Mouse (Mus musculus) cerebellum, postnatal 36 days (tissue): ENCODE measurements at regions not wholly inside any gene's neighbourhood (a gene's known extent, or its start where the extent isn't known, plus 50 kb on each side); places are given as distances from the start of the nearest gene placed in this dataset.
A peak's percentile ranks its signal among the peaks of the same experiment; 100 is the strongest.

ENCODE experiments used
- DNase-seq, 2 experiments: peaks; one replicate each; pipeline ENCODE4 v3.0.0; 2021 to 2022; ENCODE audit warnings: mixed read lengths in 2 of 2

- no peak for DNase-seq
Observed at GRCm38 (mm10) chr16:66086499-66086898, 271.4 kb downstream of the Vgll3 start.

DNA sequence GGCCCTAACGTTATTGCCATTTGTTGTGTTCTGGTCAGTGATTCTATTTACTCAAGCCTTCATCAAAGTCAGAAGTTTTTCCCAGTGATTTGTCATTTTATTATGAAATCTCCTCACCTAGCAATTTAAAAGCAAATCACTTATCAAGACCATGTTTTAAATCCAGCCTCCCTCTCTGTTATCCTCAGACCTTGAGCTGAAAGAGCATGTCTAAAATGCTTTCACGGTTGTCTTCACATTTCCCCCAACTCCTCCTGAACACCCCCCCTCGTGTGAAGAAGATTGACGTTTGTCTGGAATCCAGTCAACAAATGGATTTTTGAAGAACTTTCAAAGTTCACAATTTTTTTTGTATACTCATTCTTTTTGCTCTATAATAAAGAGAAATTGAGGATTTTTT, 277.7 kb downstream of the Vgll3 start:
- no peak for DNase-seq

GRCm38 (mm10) chr16:66095682-66096081, 280.6 kb downstream of the Vgll3 start:
- DNase-seq: no peak

DNA sequence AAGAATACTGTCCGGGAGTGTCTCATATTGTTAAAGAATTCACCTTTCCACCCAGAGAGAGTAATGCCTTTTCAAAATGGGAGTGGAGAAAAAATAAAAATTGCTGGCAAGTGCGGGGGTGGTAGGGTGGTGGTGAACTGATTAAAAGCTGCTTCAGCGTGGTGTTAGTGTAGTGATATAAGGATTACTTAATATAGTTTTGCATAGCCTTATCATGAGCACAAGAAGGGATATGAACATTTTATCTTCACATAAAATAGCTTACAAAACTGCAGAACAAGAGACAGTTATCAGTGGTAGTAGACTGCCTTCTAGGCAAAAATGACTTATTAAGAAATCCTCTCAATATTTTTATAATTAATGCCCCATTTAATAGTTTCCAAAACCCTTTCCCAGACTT, 302.9 kb downstream of the Vgll3 start:
- no peak for DNase-seq

DNA sequence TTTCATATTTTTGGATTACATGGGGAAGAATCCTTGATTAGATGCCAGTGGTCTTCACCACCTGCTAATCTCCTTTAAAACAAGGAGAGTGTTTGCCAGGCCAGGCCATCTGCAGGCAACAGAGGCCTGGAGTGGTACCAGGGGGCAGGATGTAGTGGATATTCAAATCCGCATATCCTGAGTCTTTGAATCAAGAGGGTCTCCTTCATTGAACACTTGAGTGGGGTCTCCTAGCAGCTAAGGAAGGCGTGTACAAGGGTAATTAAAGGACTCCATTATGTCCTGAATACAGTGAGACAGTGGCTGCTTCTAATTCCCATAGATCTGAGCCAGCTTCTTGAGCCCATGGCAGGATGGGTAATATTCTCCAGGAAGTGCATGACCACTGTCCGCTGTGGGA, 322.7 kb downstream of the Vgll3 start:
- peak; percentile 3 to 15 for DNase-seq

GRCm38 (mm10) chr16:66144765-66145164, 329.7 kb downstream of the Vgll3 start:
- DNase-seq: no peak

GRCm38 (mm10) chr16:66145280-66145679, 330.2 kb downstream of the Vgll3 start:
- DNase-seq: no peak

DNA sequence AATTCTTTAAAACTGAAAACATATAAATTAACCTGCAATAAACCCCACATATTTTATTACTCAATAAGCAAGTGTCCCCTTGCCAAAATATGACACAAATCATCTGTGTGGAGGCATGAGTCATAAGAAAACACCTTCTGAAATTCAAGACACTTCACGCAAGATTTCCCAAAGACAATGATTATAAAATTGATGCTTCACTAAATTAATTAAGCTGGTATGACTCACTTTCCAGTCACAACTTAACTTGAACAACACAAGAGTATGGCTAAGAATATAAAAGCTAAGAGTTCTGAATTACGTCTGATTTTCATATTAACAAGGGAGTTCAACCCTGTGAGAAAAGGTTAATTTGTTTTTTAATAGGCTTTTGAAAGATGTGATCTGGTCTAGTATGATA, 353.2 kb downstream of the Vgll3 start:
- no peak for DNase-seq

DNA sequence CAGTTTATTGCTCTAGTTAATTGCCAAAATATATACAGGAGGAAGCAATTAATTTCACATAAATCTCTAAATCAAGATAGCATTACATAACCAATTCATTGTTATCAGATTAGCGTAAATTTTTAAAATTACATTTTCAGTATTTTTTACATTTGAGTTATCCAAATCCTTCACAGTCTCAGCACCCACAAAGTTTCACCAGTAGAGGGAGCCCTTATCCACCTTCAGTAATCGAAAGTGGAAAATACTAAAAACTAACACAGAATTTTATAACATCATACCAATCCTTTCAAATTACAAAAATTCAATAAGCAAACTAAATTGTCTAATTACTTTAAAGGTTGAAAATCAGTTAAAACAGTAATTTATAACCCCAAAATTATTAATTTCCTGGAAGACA, 375.7 kb downstream of the Vgll3 start:
- DNase-seq: peak; percentile 7 to 38

GRCm38 (mm10) chr16:66201406-66201805, 386.3 kb downstream of the Vgll3 start:
- DNase-seq: no peak
